Mouse (Mus musculus): ENCODE measurements around the gene Casp3.

DNA sequence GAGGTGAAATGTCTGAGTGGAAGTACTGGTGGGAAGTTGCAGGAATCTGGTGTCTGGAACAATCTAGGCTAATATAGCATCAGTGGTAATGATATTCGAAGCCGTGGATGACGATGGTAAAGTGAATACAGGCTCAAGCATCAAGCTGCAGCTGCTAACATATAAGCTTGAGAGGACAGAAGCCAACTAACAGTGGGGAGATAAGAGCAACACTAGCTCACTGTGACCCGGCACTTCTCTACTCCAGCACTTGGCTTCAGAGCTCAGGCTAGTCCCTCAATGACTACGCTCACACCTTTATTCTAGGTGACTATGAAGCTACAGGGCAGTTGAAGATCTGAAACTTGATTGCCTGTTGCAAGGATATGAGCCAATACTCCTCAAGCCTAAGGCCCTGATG, 18.3 kb upstream of the Casp3 start:
- TF ChIP-seq CTCF (conservative IDR thresholded peaks at IDR 0.05; ENCODE audit: low read length) = no peak
- TF ChIP-seq NANOG (IDR thresholded peaks at IDR 0.05; ENCODE audit: borderline replicate concordance, low read length) = no peak
- no peak for TF ChIP-seq POU5F1 (IDR thresholded peaks at IDR 0.05; ENCODE audit: borderline replicate concordance, low read length)
